In the genomic region with DNA sequence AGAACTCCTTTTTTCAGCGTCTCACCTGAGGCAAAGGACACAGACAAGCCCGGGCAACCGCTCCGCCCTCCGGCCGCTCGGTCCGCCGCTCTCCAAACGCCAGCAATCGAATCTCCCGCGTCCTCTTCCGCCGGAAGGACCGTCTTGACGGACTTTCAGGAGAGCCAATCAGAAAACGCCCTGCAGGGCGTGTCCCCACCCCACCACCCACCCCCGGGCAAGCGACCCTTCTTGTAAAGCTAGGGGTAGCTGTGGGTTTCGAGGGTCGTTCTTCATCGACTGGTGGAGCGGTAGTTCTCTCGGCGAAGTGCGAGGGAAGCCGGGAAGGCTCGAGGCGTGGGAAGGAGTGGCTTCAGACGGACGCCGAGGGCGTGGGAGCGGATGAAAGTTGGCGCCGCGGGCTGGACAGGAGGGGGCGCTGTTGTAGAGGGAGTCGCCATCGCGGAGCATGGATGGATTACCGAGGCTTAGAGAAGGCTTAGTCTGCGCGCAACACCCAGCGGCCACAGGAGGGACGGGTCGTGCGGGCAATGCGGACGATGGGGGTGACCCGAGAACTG, we compare ENCODE assay signal across 8 mouse cellular contexts. TPM values are rescaled to one million over a fixed set of nuclear protein-coding genes. Genes with fewer than 3 reads are reported as not detected.
A peak's percentile ranks its signal among the peaks of the same experiment; 100 is the strongest.
DNase-seq lines count a peak whose midpoint lies in the region; ATAC-seq and TF ChIP-seq lines count a peak whose summit lies in the region.

A gene (minus strand): TSS at position 132 of the 560 bp plus-strand sequence.
A gene (plus strand): TSS at position 355 of the 560 bp plus-strand sequence.

- peak within 1 kb of the TSS; percentile 99 for H3K27ac ChIP-seq in forebrain, embryonic 12.5 days
- H3K27ac ChIP-seq in liver, postnatal 0 days (ENCODE audit: low read depth), result peak within 1 kb of the TSS; percentile 93
- H3K27ac ChIP-seq in neural tube, embryonic 14.5 days (ENCODE audit: low read depth, low read length), result peak within 1 kb of the TSS; percentile 89

- TF ChIP-seq EP300 in liver, postnatal 0 days (IDR thresholded peaks at IDR 0.05; ENCODE audit: low read depth), result no peak; the same call in 1 of the 2 replicates

- peak; percentile 88 for ATAC-seq in forebrain, embryonic 12.5 days (ENCODE audit: low FRiP score)
- peak; percentile 84 for ATAC-seq in liver, postnatal 0 days
- peak; percentile 92 for ATAC-seq in neural tube, embryonic 14.5 days (ENCODE audit: low read depth)

- peak; percentile 94 for DNase-seq in c-Kit-positive CD71-positive TER-119-positive erythroid progenitor cells, embryonic 14.5 days (ENCODE audit: low spot score)
- DNase-seq in heart, postnatal 10 days, result peak; percentile 96 to 98
- peak; percentile 88 for DNase-seq in large intestine, adult 2 months (ENCODE audit: low read depth, low spot score)
- peak; percentile 96 for DNase-seq in liver, postnatal 0 days
- peak; percentile 98 for DNase-seq in testis, postnatal 10 days (ENCODE audit: low spot score)

- WGBS in forebrain, embryonic 12.5 days, result under 1% methylated on average over 53 of the region's 53 CpGs
- under 1% methylated on average over 53 of the region's 53 CpGs for WGBS in large intestine, adult 2 months
- under 1% methylated on average over 53 of the region's 53 CpGs for WGBS in liver, postnatal 0 days (ENCODE audit: insufficient replicate concordance)
- under 1% methylated on average over 53 of the region's 53 CpGs for WGBS in neural tube, embryonic 14.5 days

- peak; percentile 79 for TF ChIP-seq CTCF in E14TG2a.4 (conservative IDR thresholded peaks at IDR 0.05; ENCODE audit: low read length)
- TF ChIP-seq CTCF in liver, postnatal 0 days (IDR thresholded peaks at IDR 0.05; ENCODE audit: low read depth), result peak; percentile 100

- H3K4me3 ChIP-seq in E14TG2a.4 (replicated peaks; ENCODE audit: low read length), result peak within 1 kb of the TSS; percentile 92
- peak within 1 kb of the TSS; percentile 56 for H3K4me3 ChIP-seq in forebrain, embryonic 12.5 days (replicated peaks)
- H3K4me3 ChIP-seq in liver, postnatal 0 days (ENCODE audit: low read depth, low read length), result peak within 1 kb of the TSS; percentile 63
- H3K4me3 ChIP-seq in neural tube, embryonic 14.5 days (ENCODE audit: low read depth, low read length), result peak within 1 kb of the TSS; percentile 52

- peaks cover 17% of the 10 kb centered on the region for H3K4me1 ChIP-seq in E14TG2a.4 (replicated peaks; ENCODE audit: low read depth, low read length)
- H3K4me1 ChIP-seq in forebrain, embryonic 12.5 days, result peaks cover 24% of the 10 kb centered on the region
- H3K4me1 ChIP-seq in liver, postnatal 0 days (ENCODE audit: insufficient read depth), result peaks cover 23% of the 10 kb centered on the region
- peaks cover 4% of the 10 kb centered on the region; the same call in 1 of the 2 replicates for H3K4me1 ChIP-seq in neural tube, embryonic 14.5 days (ENCODE audit: control insufficient read depth, insufficient read depth, low read length)

- no peaks in the 10 kb centered on the region for H3K27me3 ChIP-seq in E14TG2a.4 (ENCODE audit: insufficient read depth, low read length)
- H3K27me3 ChIP-seq in forebrain, embryonic 12.5 days, result no peaks in the 10 kb centered on the region
- H3K27me3 ChIP-seq in liver, postnatal 0 days (ENCODE audit: insufficient read depth, low read length), result no peaks in the 10 kb centered on the region
- no peaks in the 10 kb centered on the region for H3K27me3 ChIP-seq in neural tube, embryonic 14.5 days (ENCODE audit: control insufficient read depth, insufficient read depth, low read length)

- peaks cover 32% of the 10 kb centered on the region for H3K36me3 ChIP-seq in E14TG2a.4 (ENCODE audit: insufficient read depth, low read length)
- H3K36me3 ChIP-seq in forebrain, embryonic 12.5 days (replicated peaks), result no peaks in the 10 kb centered on the region
- H3K36me3 ChIP-seq in liver, postnatal 0 days (replicated peaks; ENCODE audit: insufficient read depth, low read length), result no peaks in the 10 kb centered on the region
- H3K36me3 ChIP-seq in neural tube, embryonic 14.5 days (ENCODE audit: control insufficient read depth, insufficient read depth, low read length), result no peaks in the 10 kb centered on the region

- H3K9me3 ChIP-seq in E14TG2a.4 (ENCODE audit: low read length), result peaks cover 13% of the 10 kb centered on the region
- no peaks in the 10 kb centered on the region for H3K9me3 ChIP-seq in forebrain, embryonic 12.5 days
- no peaks in the 10 kb centered on the region for H3K9me3 ChIP-seq in liver, postnatal 0 days (ENCODE audit: low read length)
- no peaks in the 10 kb centered on the region for H3K9me3 ChIP-seq in neural tube, embryonic 14.5 days (ENCODE audit: control insufficient read depth, low read length)

- peak within 1 kb of the TSS; percentile 68 for H3K9ac ChIP-seq in forebrain, embryonic 12.5 days
- H3K9ac ChIP-seq in liver, postnatal 0 days (replicated peaks), result peak within 1 kb of the TSS; percentile 83
- H3K9ac ChIP-seq in neural tube, embryonic 14.5 days (replicated peaks; ENCODE audit: low read depth, low read length), result peak within 1 kb of the TSS; percentile 57

- intact Hi-C loops in heart, postnatal 10 days (cut with DNase I), result loop anchor here (1.0 to 5.0 kb wide), 4 partner anchors 19 to 132 kb away; a partner anchor contains a TSS

- H3K4me2 ChIP-seq in forebrain, embryonic 12.5 days, result peak within 1 kb of the TSS; percentile 66
- H3K4me2 ChIP-seq in liver, postnatal 0 days (ENCODE audit: low read depth, low read length), result peak within 1 kb of the TSS; percentile 73
- peak within 1 kb of the TSS; percentile 82 for H3K4me2 ChIP-seq in neural tube, embryonic 14.5 days (ENCODE audit: low read depth, low read length)

RNA-seq across cellular contexts. Expression of the first gene that starts in this region (rescaled TPM):
- polyA plus RNA-seq in forebrain, embryonic 12.5 days (2016; fragmentation: Nextera tagmentation; extraction: Ambion mirVana), result 19.7 and 21.5 TPM in 2 replicates
- 1 to 10 TPM; 2.2 to 3.0 TPM for total RNA-seq in heart, postnatal 10 days (2021)
- 0.49 and 0.55 TPM in 2 replicates for polyA plus RNA-seq in large intestine, adult 2 months (2012; rRNA removed)
- 3.7 and 3.9 TPM in 2 replicates for polyA plus RNA-seq in liver, postnatal 0 days (2015; fragmentation: Nextera tagmentation; extraction: Ambion mirVana)
- 3.7 and 4.1 TPM in 2 replicates for polyA plus RNA-seq in neural tube, embryonic 14.5 days (2014; fragmentation: Nextera tagmentation; extraction: Ambion mirVana)

RNA-seq across cellular contexts. Expression of the second gene that starts in this region (rescaled TPM):
- 16.6 and 18.3 TPM in 2 replicates for polyA plus RNA-seq in forebrain, embryonic 12.5 days (2016; fragmentation: Nextera tagmentation; extraction: Ambion mirVana)
- total RNA-seq in heart, postnatal 10 days (2021), result 10 to 100 TPM; 58.1 to 62.3 TPM
- polyA plus RNA-seq in large intestine, adult 2 months (2012; rRNA removed), result 11.8 and 12.2 TPM in 2 replicates
- polyA plus RNA-seq in liver, postnatal 0 days (2015; fragmentation: Nextera tagmentation; extraction: Ambion mirVana), result 10.2 and 11.5 TPM in 2 replicates
- 14.4 and 20.7 TPM in 2 replicates for polyA plus RNA-seq in neural tube, embryonic 14.5 days (2014; fragmentation: Nextera tagmentation; extraction: Ambion mirVana)

Comparison
In these comparisons a context has a peak if more than half of its experiments do, and no peak if none do; other contexts are left out.
1. Peak in every context shown above with its lines: DNase-seq, ATAC-seq, H3K4me3 ChIP-seq and H3K27ac ChIP-seq.